Mouse (Mus musculus) layer of hippocampus, adult 2 months (tissue): Measurements from ENCODE around the gene Fam20c. TPM values are rescaled to one million over a fixed set of nuclear protein-coding genes. Genes with fewer than 3 reads are reported as not detected.

Source experiments
- DNase-seq, 2 experiments: peaks; one replicate each; pipeline ENCODE4 v3.0.0; 2022; ENCODE audit warnings: low spot score in 2 of 2
- H3K27ac ChIP-seq: fragments of 200-600 bp; 2 replicates; pipeline ENCODE4 v1.8.1; 2022
- H3K4me3 ChIP-seq: fragments of 200-600 bp; 2 replicates; pipeline ENCODE4 v1.8.1; 2022; ENCODE audit warnings: mild to moderate bottlenecking
- CTCF ChIP-seq: fragments of 200-600 bp; conservative IDR thresholded peaks from 2 replicates; pipeline ENCODE4 v1.8.1; 2022; ENCODE audit warnings: antibody characterized with exemption, mild to moderate bottlenecking, moderate library complexity
- long read RNA-seq, 2 experiments: library from polyadenylated mRNA; stranded (forward); transcript quantifications; one replicate each; pipeline ENCODE4 v2.0.0; 2021; ENCODE audit warnings: borderline mapping rate in 2 of 2
- total RNA-seq, 2 experiments: library from RNA; stranded (reverse); gene quantifications; 2 replicates each; pipeline ENCODE4 v1.2.3; 2021

Fam20c gene
- 10 to 100 TPM; 29.2 to 33.7 TPM for total RNA-seq
- long read RNA-seq, experiment 1, transcript Fam20c-201 (10 exons, 3,582 nt) = major isoform, 56 of 64 reads
- long read RNA-seq, experiment 1, partial matches to known transcripts = 2 of 64 reads
- long read RNA-seq, experiment 1, other reads (novel, unspliced or antisense) = 5 of 64 reads
- long read RNA-seq, experiment 2, transcript Fam20c-201 (10 exons, 3,582 nt) = major isoform, 64 of 74 reads
- long read RNA-seq, experiment 2, partial matches to known transcripts = 0 of 74 reads
- long read RNA-seq, experiment 2, other reads (novel, unspliced or antisense) = 9 of 74 reads

DNA sequence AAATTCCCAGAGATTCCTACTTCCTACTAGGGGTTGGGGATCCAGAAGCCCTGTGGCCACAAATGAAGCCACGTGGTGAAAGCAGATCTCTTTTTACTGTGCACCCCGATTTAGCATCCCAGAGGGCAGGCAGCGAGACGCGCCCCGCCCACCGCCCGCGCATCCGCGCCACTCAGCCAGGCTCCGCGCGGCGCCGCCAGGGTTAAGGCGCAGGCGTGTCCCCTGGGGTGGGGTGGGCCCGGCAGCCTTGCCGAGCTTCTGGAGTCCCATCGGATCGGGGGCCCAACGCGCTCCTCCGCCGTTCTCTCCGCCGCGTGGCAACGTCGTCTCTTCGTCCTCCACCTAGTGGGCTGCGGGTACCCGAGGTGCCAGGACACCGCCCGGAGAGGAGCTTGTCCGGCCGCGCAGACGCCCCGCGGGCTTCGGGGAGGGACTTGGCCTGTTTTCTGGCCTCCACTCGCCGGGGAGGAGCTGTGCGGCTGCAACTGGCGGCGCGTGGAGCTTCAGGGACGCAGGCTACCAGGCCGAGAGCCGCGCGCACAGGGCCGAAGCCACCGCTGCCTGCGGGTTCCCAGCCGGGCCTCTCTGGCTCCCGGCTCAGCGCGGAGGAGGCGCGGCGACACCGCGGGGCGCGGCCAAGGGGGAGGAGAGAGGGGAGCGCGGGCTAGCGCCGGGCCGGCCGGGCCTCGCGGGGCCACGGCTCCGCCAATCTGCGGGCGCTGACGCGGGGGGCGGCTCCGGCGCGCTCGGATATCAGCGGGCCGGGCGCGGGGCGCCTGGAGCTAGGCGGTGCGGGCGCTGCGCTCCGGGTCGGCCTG lies at the start of gene Fam20c:
Fam20c (plus strand) TSS at position 212 of the 818 bp plus-strand sequence.
- TF ChIP-seq CTCF = no peak
- Histone ChIP-seq H3K27ac (peak within 1 kb of the TSS; percentile 90), H3K4me3 (peak within 1 kb of the TSS; percentile 76)
- DNase-seq = peak; percentile 62 to 74

DNA sequence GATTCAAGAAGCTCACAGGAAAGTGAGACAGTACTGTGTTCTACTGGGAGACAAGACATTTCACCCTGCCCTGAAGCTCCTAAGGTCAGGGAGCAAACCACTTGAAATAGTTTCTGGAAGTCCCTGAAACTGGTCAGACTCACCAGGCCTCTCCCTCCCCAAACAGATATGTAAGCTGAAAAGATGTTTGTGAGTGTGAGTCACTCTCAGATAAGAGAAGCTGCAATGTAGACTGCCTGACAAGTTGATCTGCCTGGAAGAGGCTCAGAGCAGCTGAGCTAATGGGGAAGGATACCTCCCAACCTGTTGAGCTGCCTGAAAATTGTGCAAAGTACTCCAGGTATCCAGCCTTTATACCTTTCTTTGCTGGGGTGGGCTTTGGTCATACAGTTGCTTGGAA lies 46.9 kb upstream of the Fam20c start:
- Histone ChIP-seq H3K4me3 (no peak overlapping the region), H3K27ac (no peak overlapping the region)
- DNase-seq = no peak
- TF ChIP-seq CTCF = no peak

DNA sequence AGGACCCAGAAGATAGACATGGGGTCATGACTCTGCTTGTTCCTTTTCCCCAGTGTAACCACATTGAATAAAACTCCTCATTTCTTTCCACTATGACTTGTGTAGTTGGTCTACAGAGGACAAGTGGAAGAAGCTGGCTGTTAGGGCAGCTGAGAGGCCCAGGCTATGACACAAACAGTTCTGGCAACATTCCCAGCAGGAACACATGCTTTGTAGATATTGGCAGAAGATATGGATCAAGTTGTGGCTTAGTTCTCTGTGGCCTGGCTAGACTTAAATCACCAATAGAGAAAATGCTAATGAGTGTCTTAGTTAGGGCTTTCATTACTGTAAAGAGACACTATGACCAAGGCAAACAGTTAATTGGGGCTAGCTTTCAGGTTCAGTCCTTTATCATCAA lies 45.7 kb upstream of the Fam20c start:
- no peak for TF ChIP-seq CTCF
- H3K27ac ChIP-seq = no peak overlapping the region
- DNase-seq = no peak
- no peak overlapping the region for H3K4me3 ChIP-seq

DNA sequence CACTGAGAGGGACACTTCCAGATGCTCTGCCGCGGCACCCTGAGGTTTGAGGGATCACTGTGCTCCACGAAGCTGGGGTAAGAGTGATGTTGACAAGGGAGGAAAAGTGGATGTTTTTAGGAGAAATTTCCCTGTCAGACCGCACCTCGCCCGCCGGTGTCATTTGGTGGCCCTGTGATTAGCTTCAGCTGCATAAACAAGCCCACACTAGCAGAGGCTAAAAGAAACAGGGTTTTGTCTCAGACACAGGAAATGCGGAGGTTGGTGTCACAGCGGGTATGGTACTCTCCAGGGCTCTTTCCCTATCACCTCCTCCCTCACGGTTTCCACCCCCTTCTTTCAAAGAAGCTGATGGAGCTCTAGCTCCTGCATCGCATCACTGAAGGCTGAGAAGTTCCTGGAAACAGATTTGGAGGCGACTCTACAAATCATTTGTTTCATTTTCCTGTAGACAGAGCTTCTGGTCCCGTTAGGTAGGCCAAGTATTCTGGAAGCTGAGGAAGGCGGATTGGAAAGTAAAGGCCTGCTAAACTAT lies 38.7 kb upstream of the Fam20c start:
- DNase-seq = no peak
- Histone ChIP-seq H3K4me3 (no peak overlapping the region), H3K27ac (no peak overlapping the region)
- TF ChIP-seq CTCF = no peak

DNA sequence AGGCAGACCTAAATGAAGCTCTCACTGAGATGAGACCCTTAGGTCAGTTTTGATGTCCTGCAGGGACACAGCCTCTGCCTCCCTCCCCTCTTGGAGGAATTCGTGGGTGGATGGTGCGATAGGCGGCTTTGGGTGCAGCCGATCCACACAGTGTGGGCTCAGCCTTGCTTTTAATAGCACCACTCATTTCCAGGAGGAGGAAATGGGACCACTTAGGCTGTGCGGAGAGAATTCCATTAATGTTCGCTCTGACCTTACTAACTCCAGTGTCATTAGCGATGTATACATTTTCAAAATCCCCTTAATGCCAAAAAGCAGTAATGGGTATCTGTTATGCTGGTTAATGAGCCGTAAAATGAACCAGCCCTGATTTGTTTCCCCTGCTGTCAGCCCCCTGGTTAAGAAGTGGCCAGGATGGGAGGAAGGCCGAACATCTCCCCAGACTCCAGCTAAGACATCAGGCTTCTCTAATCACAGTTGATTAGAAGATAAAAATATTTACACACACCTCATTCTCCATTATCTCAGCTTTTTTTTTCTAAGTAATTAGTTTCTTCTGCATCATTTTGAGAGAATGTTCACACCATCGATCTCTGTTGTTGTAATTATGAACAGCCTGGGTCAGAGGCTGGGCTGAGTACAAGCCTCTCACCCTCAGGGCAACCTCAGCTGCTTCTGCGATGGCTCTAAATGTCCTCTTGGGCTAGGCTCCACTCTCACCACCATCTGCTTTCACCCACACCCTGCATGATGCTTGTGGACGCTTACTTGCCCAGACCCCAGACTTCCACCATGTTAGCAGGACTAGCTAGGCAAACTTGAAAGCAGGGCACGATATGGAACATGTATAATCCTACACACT lies 33.8 kb upstream of the Fam20c start:
- no peak for TF ChIP-seq CTCF
- Histone ChIP-seq H3K27ac (no peak overlapping the region), H3K4me3 (no peak overlapping the region)
- DNase-seq = no peak

DNA sequence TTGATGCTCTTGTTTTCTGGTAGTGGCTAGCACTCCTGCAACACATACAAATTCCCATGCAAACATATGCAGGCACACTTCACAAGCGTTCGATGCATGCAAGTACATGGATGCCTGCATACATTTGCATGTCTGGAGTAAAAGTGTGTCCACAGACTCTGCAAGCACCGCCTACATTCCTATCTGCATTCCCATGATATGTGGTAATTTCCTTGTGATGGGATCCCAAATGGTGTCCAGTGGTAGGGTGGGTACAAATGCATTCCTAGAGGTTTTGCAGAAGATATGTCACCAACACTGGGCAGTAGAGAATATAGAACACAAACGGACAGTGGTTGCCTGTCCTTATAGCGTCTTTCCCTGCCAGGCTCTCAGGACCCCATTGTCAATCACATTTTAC lies 29.9 kb upstream of the Fam20c start:
- H3K27ac ChIP-seq = no peak overlapping the region
- H3K4me3 ChIP-seq = no peak overlapping the region
- no peak for DNase-seq
- TF ChIP-seq CTCF = no peak

DNA sequence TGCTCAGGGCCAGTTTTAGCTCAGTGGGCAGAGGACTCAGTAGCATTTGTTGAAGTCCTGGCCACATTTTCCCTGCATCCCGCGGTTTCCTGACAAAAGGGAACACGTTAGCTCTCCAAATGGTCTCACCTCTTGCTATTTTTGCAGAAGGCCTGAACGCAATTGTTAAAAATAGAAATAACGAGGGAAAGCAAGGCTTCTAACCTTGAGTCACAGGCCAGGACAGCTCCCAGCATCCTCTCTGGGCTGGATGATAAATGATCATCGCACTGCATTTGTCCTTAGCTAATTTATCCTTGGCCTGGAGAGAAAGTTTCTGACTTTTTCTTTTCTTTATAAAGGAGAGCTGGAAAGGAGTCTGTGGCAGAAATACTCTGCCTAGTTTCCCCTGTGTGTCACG lies 29.2 kb upstream of the Fam20c start:
- DNase-seq = no peak
- no peak overlapping the region for H3K27ac ChIP-seq
- TF ChIP-seq CTCF = no peak
- no peak overlapping the region for H3K4me3 ChIP-seq

DNA sequence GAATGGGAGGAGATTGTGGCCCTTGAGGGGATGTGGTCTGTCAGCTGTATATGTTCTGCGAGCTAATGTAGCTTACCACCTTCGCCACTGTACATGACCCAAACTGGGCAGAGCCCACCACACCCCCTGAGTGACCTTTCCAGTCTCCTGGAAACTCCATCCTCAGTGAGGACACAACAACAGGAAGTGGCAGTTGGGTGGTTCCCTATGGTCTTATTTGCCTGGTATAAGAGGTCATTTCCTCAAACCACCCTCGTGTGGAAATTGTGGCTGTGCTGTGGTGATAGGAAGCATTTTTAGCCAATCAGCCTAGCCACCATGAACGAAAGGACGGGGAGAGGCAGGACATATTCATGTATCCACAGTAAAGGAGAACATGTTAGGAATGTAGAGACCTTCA lies 23.5 kb upstream of the Fam20c start:
- DNase-seq = no peak
- H3K27ac ChIP-seq = no peak overlapping the region
- H3K4me3 ChIP-seq = no peak overlapping the region
- no peak for TF ChIP-seq CTCF

DNA sequence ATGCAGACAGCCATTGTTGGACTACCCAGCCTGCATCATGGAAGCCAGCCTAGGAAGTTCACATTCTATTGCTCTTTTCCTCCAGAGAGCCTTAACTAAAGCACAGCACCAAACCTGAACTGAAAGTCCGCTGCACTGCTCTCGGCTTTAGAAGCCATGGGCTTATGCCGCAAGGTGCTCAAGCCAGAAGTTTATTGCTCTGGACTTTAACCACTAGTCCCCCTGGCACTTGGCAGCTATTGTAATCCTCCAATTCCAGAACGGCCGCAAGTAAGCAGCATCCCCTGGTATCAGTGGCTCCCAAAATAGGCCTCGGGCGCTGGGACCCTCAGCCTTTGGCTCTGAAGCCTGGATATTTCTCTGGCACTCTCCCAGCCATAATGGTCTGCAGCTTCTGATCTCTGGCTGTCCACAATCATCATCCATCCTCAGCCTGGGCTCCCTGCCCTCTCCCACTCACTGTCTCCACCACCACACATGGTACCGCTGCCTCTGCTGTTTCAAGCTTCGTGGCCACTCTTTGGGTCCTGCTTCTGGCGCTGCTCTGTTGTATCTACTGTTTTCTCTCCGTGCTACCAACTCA lies 20.9 kb upstream of the Fam20c start:
- no peak for DNase-seq
- no peak overlapping the region for H3K4me3 ChIP-seq
- no peak for TF ChIP-seq CTCF
- H3K27ac ChIP-seq = no peak overlapping the region

DNA sequence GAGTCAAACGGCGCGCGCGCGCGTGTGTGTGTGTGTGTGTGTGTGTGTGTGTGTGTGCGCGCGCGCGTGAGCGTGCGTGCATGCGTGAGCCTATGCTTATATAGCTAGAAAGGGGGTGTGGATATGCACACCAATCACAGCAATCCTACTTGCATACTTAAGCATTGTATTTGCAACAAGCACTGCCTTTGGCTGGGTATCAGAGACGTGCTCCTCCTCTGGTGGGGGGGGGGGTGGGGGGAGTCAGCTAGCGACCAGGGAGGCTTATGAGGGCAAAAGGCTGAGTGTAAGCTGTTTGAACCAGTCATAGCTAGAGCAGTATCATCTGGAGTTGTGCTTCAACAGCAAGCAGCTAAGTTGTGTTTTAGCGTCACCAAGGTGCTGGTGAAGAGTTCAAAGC lies 20.3 kb upstream of the Fam20c start:
- no peak for DNase-seq
- Histone ChIP-seq H3K27ac (no peak overlapping the region), H3K4me3 (no peak overlapping the region)
- TF ChIP-seq CTCF = no peak

DNA sequence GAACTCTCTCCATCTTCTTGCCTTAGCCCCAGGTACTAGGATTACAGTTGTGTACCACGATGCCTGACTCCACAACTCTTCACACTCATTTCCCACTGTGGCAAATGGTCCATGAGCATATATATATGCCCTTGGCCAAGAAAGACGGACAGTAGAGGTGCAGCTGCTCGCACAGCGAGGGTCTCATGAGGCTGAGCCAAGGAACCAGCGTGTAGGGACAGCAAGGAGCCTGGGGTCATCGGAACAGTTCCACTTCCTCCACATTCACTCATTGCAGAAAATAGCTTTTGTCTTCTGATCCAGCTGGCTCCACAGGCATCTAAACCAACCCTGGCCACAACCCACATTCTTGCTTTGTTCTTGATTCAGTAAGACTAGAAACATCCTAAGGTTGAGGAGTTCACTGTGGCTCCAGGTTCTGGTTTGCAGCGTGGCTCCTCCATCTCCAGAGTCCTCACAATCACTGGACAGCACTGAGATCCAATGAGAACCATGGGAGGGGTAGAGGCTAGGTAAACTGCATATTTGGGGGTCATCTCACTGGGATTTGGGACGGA lies 19.0 kb upstream of the Fam20c start:
- Histone ChIP-seq H3K27ac (no peak overlapping the region), H3K4me3 (no peak overlapping the region)
- TF ChIP-seq CTCF = no peak
- no peak for DNase-seq

DNA sequence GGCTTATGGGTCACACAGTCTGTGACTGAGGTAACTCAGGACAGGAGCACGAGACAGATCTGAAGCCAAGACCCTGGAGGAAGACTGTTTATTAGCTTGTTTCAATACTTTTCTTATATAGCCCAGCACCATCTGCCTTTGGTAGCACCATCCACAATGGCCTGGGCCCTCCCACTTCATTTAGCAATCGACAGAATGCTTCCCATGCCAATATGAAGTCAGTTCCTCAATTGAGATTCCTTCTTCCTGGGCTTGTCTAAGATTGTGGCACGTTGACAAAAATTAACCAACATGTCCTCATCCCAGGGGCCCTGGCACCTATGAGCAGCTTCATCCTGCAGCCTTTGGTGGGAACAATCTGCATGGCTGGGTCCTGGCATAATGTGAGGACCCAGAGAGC lies 14.2 kb upstream of the Fam20c start:
- TF ChIP-seq CTCF = no peak
- DNase-seq = no peak
- Histone ChIP-seq H3K27ac (no peak overlapping the region), H3K4me3 (no peak overlapping the region)
